Mouse (Mus musculus): ENCODE results near the gene Susd1. TPM values are rescaled to one million over a fixed set of nuclear protein-coding genes. Genes with fewer than 3 reads are reported as not detected.

The Susd1 gene
- total RNA-seq, 2 experiments from 2014 or later = 1.0 to 2.0 TPM

Other genes starting within 250 kb of the Susd1 start
- gene Ugcg, start 249.4 kb downstream of the Susd1 start, total RNA-seq (2021) = 10 to 100 TPM; 15.4 to 16.2 TPM
- gene Ptbp3, start 110.7 kb upstream of the Susd1 start, total RNA-seq (2021) = 10 to 100 TPM; 30.4 to 31.2 TPM
- gene Hsdl2, start 142.9 kb upstream of the Susd1 start, total RNA-seq (2021) = 100 to 1,000 TPM; 240 to 258 TPM
- 1 to 10 TPM; 7.2 to 7.6 TPM for gene E130308A19Rik, start 187.6 kb upstream of the Susd1 start, total RNA-seq (2021)